Comparison of ENCODE assay signal across 24 mouse cellular contexts in genomic region chr6:99637456-99637855, GRCm38 (mm10). TPM values are rescaled to one million over a fixed set of nuclear protein-coding genes. Genes with fewer than 3 reads are reported as not detected.
DNase-seq lines count a peak whose midpoint lies in the region; ATAC-seq and TF ChIP-seq lines count a peak whose summit lies in the region.
"Had no signal": no experiment of that assay in that cellular context is flagged by ENCODE, and none has a peak within 500 bp of the region (broad histone marks: within the 10 kb centered on the region; RNA-seq: fewer than 3 reads in every experiment).

No protein-coding gene starts in this region.

- peak overlapping the region; percentile 70 for H3K27ac ChIP-seq in thymus, adult 2 months (ENCODE audit: control insufficient read depth, insufficient read depth, low read length)
- no peak overlapping the region for H3K27ac ChIP-seq in cerebellum, adult 2 months (ENCODE audit: insufficient read depth, low read length)
- H3K27ac ChIP-seq: embryonic facial prominence, embryonic 15.5 days; hindbrain, embryonic 15.5 days; limb, embryonic 13.5 days; liver, embryonic 13.5 days; neural tube, embryonic 15.5 days; stomach, postnatal 0 days had no signal

- intact Hi-C loops in heart, postnatal 25 days (cut with DNase I): no loop called here

- H3K4me3 ChIP-seq in thymus, adult 2 months (ENCODE audit: control insufficient read depth, insufficient read depth, low read length): no peak overlapping the region
- H3K4me3 ChIP-seq in cerebellum, adult 2 months (replicated peaks; ENCODE audit: insufficient read depth, low read depth, low read length): no peak overlapping the region
- H3K4me3 ChIP-seq: embryonic facial prominence, embryonic 15.5 days; hindbrain, embryonic 15.5 days; limb, embryonic 13.5 days; liver, embryonic 13.5 days; neural tube, embryonic 15.5 days had no signal

- no peaks in the 10 kb centered on the region for H3K27me3 ChIP-seq in thymus, adult 2 months (ENCODE audit: control insufficient read depth, insufficient read depth, low read length)
- no peaks in the 10 kb centered on the region for H3K27me3 ChIP-seq in cerebellum, adult 2 months (ENCODE audit: control insufficient read depth, insufficient read depth, low read length)
- H3K27me3 ChIP-seq: CH12.LX; embryonic facial prominence, embryonic 15.5 days; limb, embryonic 13.5 days; liver, embryonic 13.5 days; neural tube, embryonic 15.5 days had no signal

- H3K36me3 ChIP-seq in thymus, adult 2 months (ENCODE audit: control insufficient read depth, insufficient read depth, low read length): peaks cover 24% of the 10 kb centered on the region
- H3K36me3 ChIP-seq: G1E; liver, embryonic 13.5 days had no signal

- peak; percentile 80 for DNase-seq in heart, adult 11 months
- no peak for DNase-seq in heart, postnatal 25 days (ENCODE audit: low spot score)
- peak; percentile 54 for DNase-seq in thymus, adult 2 months
- DNase-seq in frontal cortex, postnatal 25 days (ENCODE audit: low spot score in 2 of 2): no peak
- DNase-seq in lung, postnatal 14 days: no peak
- no peak for DNase-seq in cerebellum, adult 2 months
- DNase-seq: adrenal gland, adult 2 months; cerebellum, adult 11 months; cerebellum, postnatal 36 days; gastrocnemius, postnatal 25 days; heart, postnatal 36 days; kidney, adult 8-10 months; kidney, postnatal 10 days; liver, embryonic 13.5 days; lung, embryonic 14.5 days had no signal

- TF ChIP-seq CTCF in thymus, adult 2 months (IDR thresholded peaks at IDR 0.05; ENCODE audit: borderline replicate concordance, control insufficient read depth, extremely low read depth, insufficient read depth, low read length, poor library complexity): no peak
- TF ChIP-seq CTCF in cerebellum, adult 2 months (IDR thresholded peaks at IDR 0.05; ENCODE audit: borderline replicate concordance, insufficient read depth, low read depth, low read length): no peak

- 75% methylated on average over 4 of the region's 4 CpGs for WGBS in thymus, adult 2 months
- WGBS in cerebellum, adult 2 months: 87% methylated on average over 4 of the region's 4 CpGs

- peak; percentile 91 for ATAC-seq in granulocyte monocyte progenitor cell, adult 5-6 weeks (replicated peaks; ENCODE audit: poor library complexity, severe bottlenecking)
- ATAC-seq: forebrain, embryonic 16.5 days had no signal

- H3K4me1 ChIP-seq in thymus, adult 2 months (replicated peaks; ENCODE audit: control insufficient read depth, insufficient read depth, low read length): peaks cover 29% of the 10 kb centered on the region
- H3K4me1 ChIP-seq in cerebellum, adult 2 months (ENCODE audit: control insufficient read depth, insufficient read depth, low read length): no peaks in the 10 kb centered on the region
- H3K4me1 ChIP-seq: embryonic facial prominence, embryonic 15.5 days; hindbrain, embryonic 15.5 days had no signal

- no peak for TF ChIP-seq POLR2A in thymus, adult 2 months (IDR thresholded peaks at IDR 0.05; ENCODE audit: control insufficient read depth, extremely low read depth, insufficient read depth, low read length, poor library complexity)
- TF ChIP-seq POLR2A in cerebellum, adult 2 months (IDR thresholded peaks at IDR 0.05; ENCODE audit: borderline replicate concordance, insufficient read depth, low read length): no peak

RNA-seq across cellular contexts. Expression of gene Eif4e3, which starts 29.1 kb away (rescaled TPM):
- 10 to 100 TPM; 36.9 to 40.7 TPM for total RNA-seq in heart, postnatal 25 days (2021)
- 23.2 and 33.9 TPM in 2 replicates for total RNA-seq in granulocyte monocyte progenitor cell, adult 5-6 weeks (2014; fragmentation: Nextera tagmentation)
- 24.1 and 26.8 TPM in 2 replicates for total RNA-seq in granulocyte monocyte progenitor cell, adult 5-6 weeks (2017)
- 30.4 and 34.4 TPM in 2 replicates for polyA plus RNA-seq in thymus, adult 2 months (2012; rRNA removed)
- polyA plus RNA-seq in cerebellum, adult 2 months (2012; rRNA removed): 16.0 and 17.0 TPM in 2 replicates
- total RNA-seq: G1E had no signal
- polyA plus RNA-seq: G1E had no signal

RNA-seq across cellular contexts. Expression of gene Gm20696, which starts 29.1 kb away (rescaled TPM):
- total RNA-seq in heart, postnatal 25 days (2021): 1 to 10 TPM; 1.5 to 2.7 TPM
- 28.1 and 28.6 TPM in 2 replicates for total RNA-seq in granulocyte monocyte progenitor cell, adult 5-6 weeks (2014; fragmentation: Nextera tagmentation)
- 5.2 and 7.3 TPM in 2 replicates for total RNA-seq in granulocyte monocyte progenitor cell, adult 5-6 weeks (2017)
- 2.7 and 3.3 TPM in 2 replicates for polyA plus RNA-seq in thymus, adult 2 months (2012; rRNA removed)
- polyA plus RNA-seq in cerebellum, adult 2 months (2012; rRNA removed): 2.5 and 2.8 TPM in 2 replicates
- polyA plus RNA-seq: G1E had no signal

RNA-seq across cellular contexts. Expression of gene Gpr27, which starts 55.0 kb away (rescaled TPM):
- total RNA-seq in heart, postnatal 25 days (2021): 1 to 10 TPM; 3.9 to 4.4 TPM
- not detected in 2 replicates for total RNA-seq in granulocyte monocyte progenitor cell, adult 5-6 weeks (2014; fragmentation: Nextera tagmentation)
- 0.09 TPM in 1 of 2 replicates, not detected in the other for total RNA-seq in granulocyte monocyte progenitor cell, adult 5-6 weeks (2017)
- polyA plus RNA-seq in thymus, adult 2 months (2012; rRNA removed): 2.1 and 2.6 TPM in 2 replicates
- 10.0 and 10.4 TPM in 2 replicates for polyA plus RNA-seq in cerebellum, adult 2 months (2012; rRNA removed)
- total RNA-seq: CH12.LX had no signal
- polyA plus RNA-seq: G1E had no signal

Comparison
In these comparisons a context has a peak if more than half of its experiments do, and no peak if none do; other contexts are left out.
1. DNase-seq: peak in heart, adult 11 months (single experiment) and thymus, adult 2 months (single experiment); none in heart, postnatal 25 days (single experiment), frontal cortex, postnatal 25 days (0 of 2), lung, postnatal 14 days (single experiment) and cerebellum, adult 2 months (0 of 2).
2. RNA of gene Gpr27, which starts 55.0 kb away (total RNA-seq): 3.9 to 4.4 TPM in heart, postnatal 25 days; 0.09 TPM in granulocyte monocyte progenitor cell, adult 5-6 weeks; every median in the first group is over 4 times any median in the second.